19 mouse cellular contexts compared by ENCODE assay signal in the genomic region with DNA sequence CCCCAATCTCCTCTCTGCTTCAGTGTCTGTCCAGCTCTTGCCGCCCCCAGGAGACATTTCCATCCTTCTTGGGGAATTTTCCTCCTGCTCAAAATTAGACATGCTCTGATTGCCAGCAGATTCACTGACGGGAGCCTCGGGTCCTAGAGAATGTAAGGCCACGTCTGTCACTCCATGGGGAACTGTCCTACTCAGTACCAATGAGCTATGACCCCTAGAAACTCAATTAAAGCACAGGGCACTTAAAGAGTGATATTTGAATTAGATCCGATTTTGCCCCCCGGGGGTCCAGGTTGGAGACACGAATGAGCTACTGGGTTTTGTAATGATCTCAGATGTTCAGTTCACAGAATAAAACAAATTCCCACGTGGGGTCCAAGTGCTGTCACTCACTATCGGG.
DNase-seq lines count a peak whose midpoint lies in the region; ATAC-seq and TF ChIP-seq lines count a peak whose summit lies in the region.
"Had no signal": no experiment of that assay in that cellular context is flagged by ENCODE, and none has a peak within 500 bp of the region (broad histone marks: within the 10 kb centered on the region; RNA-seq: fewer than 3 reads in every experiment).

No protein-coding gene starts in this region.

- no peaks in the 10 kb centered on the region for H3K9me3 ChIP-seq in hindbrain, embryonic 10.5 days
- H3K9me3 ChIP-seq in hindbrain, postnatal 0 days (ENCODE audit: low read length) = no peaks in the 10 kb centered on the region
- no peaks in the 10 kb centered on the region for H3K9me3 ChIP-seq in neural tube, embryonic 13.5 days
- H3K9me3 ChIP-seq in embryonic facial prominence, embryonic 13.5 days = no peaks in the 10 kb centered on the region
- H3K9me3 ChIP-seq in midbrain, postnatal 0 days (ENCODE audit: low read length) = no peaks in the 10 kb centered on the region
- H3K9me3 ChIP-seq: forebrain, embryonic 13.5 days; hindbrain, embryonic 15.5 days had no signal

- no peak overlapping the region for H3K9ac ChIP-seq in hindbrain, postnatal 0 days (replicated peaks; ENCODE audit: low read length)
- no peak overlapping the region for H3K9ac ChIP-seq in neural tube, embryonic 13.5 days
- 0 out of 2 replicates have a peak overlapping the region, but pooled peaks have one; percentile 27 for H3K9ac ChIP-seq in embryonic facial prominence, embryonic 13.5 days
- no peak overlapping the region for H3K9ac ChIP-seq in midbrain, postnatal 0 days (replicated peaks; ENCODE audit: low read length, poor library complexity, severe bottlenecking)
- H3K9ac ChIP-seq: forebrain, embryonic 13.5 days; heart, embryonic 12.5 days; hindbrain, embryonic 15.5 days had no signal

- TF ChIP-seq CTCF in hindbrain, postnatal 0 days (IDR thresholded peaks at IDR 0.05; ENCODE audit: low read depth) = no peak
- no peak for TF ChIP-seq CTCF in midbrain, postnatal 0 days (IDR thresholded peaks at IDR 0.05)

- peaks cover 66% of the 10 kb centered on the region for H3K4me1 ChIP-seq in hindbrain, embryonic 10.5 days (replicated peaks)
- H3K4me1 ChIP-seq in hindbrain, postnatal 0 days (ENCODE audit: insufficient read depth, low read length) = peaks cover 4% of the 10 kb centered on the region; the same call in 1 of the 2 replicates
- peaks cover 34% of the 10 kb centered on the region for H3K4me1 ChIP-seq in neural tube, embryonic 13.5 days (replicated peaks)
- H3K4me1 ChIP-seq in embryonic facial prominence, embryonic 13.5 days = peaks cover 47% of the 10 kb centered on the region
- H3K4me1 ChIP-seq in midbrain, postnatal 0 days (ENCODE audit: insufficient read depth, low read length) = peaks cover 3% of the 10 kb centered on the region; the same call in 1 of the 2 replicates

- 48% methylated on average over 9 of the region's 9 CpGs for WGBS in hindbrain, embryonic 10.5 days
- WGBS in hindbrain, postnatal 0 days = 33% methylated on average over 9 of the region's 9 CpGs
- WGBS in neural tube, embryonic 13.5 days = 38% methylated on average over 9 of the region's 9 CpGs
- WGBS in embryonic facial prominence, embryonic 13.5 days = 33% methylated on average over 9 of the region's 9 CpGs
- 38% methylated on average over 9 of the region's 9 CpGs for WGBS in midbrain, postnatal 0 days

- no peak overlapping the region for H3K4me2 ChIP-seq in hindbrain, postnatal 0 days (ENCODE audit: low read depth, low read length)
- no peak overlapping the region for H3K4me2 ChIP-seq in neural tube, embryonic 13.5 days
- no peak overlapping the region for H3K4me2 ChIP-seq in embryonic facial prominence, embryonic 13.5 days
- H3K4me2 ChIP-seq in midbrain, postnatal 0 days (ENCODE audit: low read depth, low read length, poor library complexity, severe bottlenecking) = no peak overlapping the region
- H3K4me2 ChIP-seq: forebrain, embryonic 13.5 days; heart, embryonic 12.5 days; hindbrain, embryonic 15.5 days had no signal

- H3K36me3 ChIP-seq in hindbrain, embryonic 10.5 days = no peaks in the 10 kb centered on the region
- H3K36me3 ChIP-seq in hindbrain, postnatal 0 days (ENCODE audit: insufficient read depth, low read length) = no peaks in the 10 kb centered on the region
- H3K36me3 ChIP-seq in neural tube, embryonic 13.5 days = no peaks in the 10 kb centered on the region
- no peaks in the 10 kb centered on the region for H3K36me3 ChIP-seq in embryonic facial prominence, embryonic 13.5 days
- H3K36me3 ChIP-seq in midbrain, postnatal 0 days (ENCODE audit: insufficient read depth, low read length) = no peaks in the 10 kb centered on the region
- H3K36me3 ChIP-seq: G1E; heart, embryonic 12.5 days; hindbrain, embryonic 15.5 days had no signal

- H3K4me3 ChIP-seq in hindbrain, embryonic 10.5 days = no peak overlapping the region
- H3K4me3 ChIP-seq in hindbrain, postnatal 0 days (ENCODE audit: low read length) = no peak overlapping the region
- H3K4me3 ChIP-seq in neural tube, embryonic 13.5 days = no peak overlapping the region
- no peak overlapping the region for H3K4me3 ChIP-seq in embryonic facial prominence, embryonic 13.5 days
- no peak overlapping the region for H3K4me3 ChIP-seq in midbrain, postnatal 0 days (ENCODE audit: low read depth, low read length)
- H3K4me3 ChIP-seq: forebrain, embryonic 13.5 days; gastrocnemius, adult 2 months; heart, embryonic 12.5 days; hindbrain, embryonic 15.5 days had no signal

- peak overlapping the region; percentile 18 for H3K27ac ChIP-seq in hindbrain, embryonic 10.5 days
- no peak overlapping the region for H3K27ac ChIP-seq in hindbrain, postnatal 0 days
- 0 out of 2 replicates have a peak overlapping the region, but pooled peaks have one; percentile 4 for H3K27ac ChIP-seq in neural tube, embryonic 13.5 days (replicated peaks)
- peak overlapping the region; percentile 4; the same call in 1 of the 2 replicates for H3K27ac ChIP-seq in embryonic facial prominence, embryonic 13.5 days
- H3K27ac ChIP-seq in midbrain, postnatal 0 days (ENCODE audit: low read depth, low read length) = no peak overlapping the region
- H3K27ac ChIP-seq: forebrain, embryonic 13.5 days; gastrocnemius, adult 2 months; hindbrain, embryonic 15.5 days had no signal

- peaks cover 18% of the 10 kb centered on the region; the same call in 1 of the 2 replicates for H3K27me3 ChIP-seq in hindbrain, embryonic 10.5 days (ENCODE audit: insufficient read depth, poor library complexity, severe bottlenecking)
- H3K27me3 ChIP-seq in hindbrain, postnatal 0 days (ENCODE audit: insufficient read depth, low read length) = no peaks in the 10 kb centered on the region; the same call in 1 of the 2 replicates
- H3K27me3 ChIP-seq in neural tube, embryonic 13.5 days = no peaks in the 10 kb centered on the region
- H3K27me3 ChIP-seq in embryonic facial prominence, embryonic 13.5 days = no peaks in the 10 kb centered on the region
- H3K27me3 ChIP-seq in midbrain, postnatal 0 days (ENCODE audit: insufficient read depth, low read length) = no peaks in the 10 kb centered on the region
- H3K27me3 ChIP-seq: heart, embryonic 12.5 days had no signal

- no peak for ATAC-seq in hindbrain, postnatal 0 days
- ATAC-seq in neural tube, embryonic 13.5 days (ENCODE audit: low read depth) = no peak
- no peak for ATAC-seq in embryonic facial prominence, embryonic 13.5 days (ENCODE audit: insufficient number of reproducible peaks, insufficient read depth, low FRiP score, low TSS enrichment, low read depth)
- ATAC-seq in midbrain, postnatal 0 days (ENCODE audit: low FRiP score) = no peak
- ATAC-seq: forebrain, embryonic 13.5 days; inflammation-experienced regulatory T-cells, adult 6 months; intestine, postnatal 0 days had no signal

- no peak for DNase-seq in hindbrain, embryonic 10.5 days (ENCODE audit: low spot score)
- DNase-seq in hindbrain, postnatal 0 days (ENCODE audit: low spot score) = no peak
- no peak for DNase-seq in neural tube, embryonic 10.5 days (ENCODE audit: extremely low spot score, low spot score)
- DNase-seq in layer of hippocampus, adult 9-11 months = no peak
- no peak for DNase-seq in midbrain, postnatal 0 days (ENCODE audit: low spot score)
- DNase-seq: adrenal gland, adult 8-10 months; adrenal gland, postnatal 36 days; cerebellum, adult 8-10 months; cerebellum, postnatal 36 days; gastrocnemius, adult 2 months; gastrocnemius, postnatal 25 days had no signal

Comparison
In these comparisons a context has a peak if more than half of its experiments do, and no peak if none do; other contexts are left out.
1. H3K27ac ChIP-seq: peak in hindbrain, embryonic 10.5 days (single experiment), neural tube, embryonic 13.5 days (single experiment) and embryonic facial prominence, embryonic 13.5 days (single experiment); none in hindbrain, postnatal 0 days (single experiment) and midbrain, postnatal 0 days (single experiment).